Mouse (Mus musculus) R1 (cell line): ENCODE results near the gene Mroh2a.
A peak's percentile ranks its signal among the peaks of the same experiment; 100 is the strongest.

ENCODE experiments used
- DNase-seq: peaks from one replicate; pipeline ENCODE4 v3.0.0-alpha.2; 2018; ENCODE audit warnings: low read depth, low spot score

Mroh2a gene

DNA sequence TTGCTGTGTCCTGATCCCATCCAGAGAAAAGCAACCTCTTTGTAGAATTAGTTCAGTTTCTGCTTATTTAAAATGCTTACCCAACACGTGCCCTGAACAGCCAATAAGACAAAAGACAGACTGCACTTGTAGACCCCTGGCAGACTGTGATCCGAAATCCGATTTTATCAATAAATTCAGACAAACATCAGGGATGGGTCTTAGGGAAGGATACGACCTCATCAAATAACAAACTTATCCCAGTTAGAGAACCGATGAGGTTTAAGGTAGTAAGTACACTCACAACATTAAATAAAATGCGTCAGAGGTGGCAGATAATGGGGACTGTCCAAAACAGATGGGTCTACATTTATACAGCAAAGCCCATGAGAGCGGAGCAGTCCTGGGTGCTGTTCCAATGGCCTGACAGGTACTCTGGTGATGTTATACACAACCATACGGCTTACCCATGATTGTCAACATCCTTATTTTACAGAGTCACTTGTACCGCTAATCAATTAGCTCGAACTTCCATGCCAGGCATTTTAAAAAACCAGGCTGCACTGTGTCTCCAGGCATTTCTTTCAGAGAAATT, 49.8 kb downstream of the Mroh2a start:
- no peak for DNase-seq

DNA sequence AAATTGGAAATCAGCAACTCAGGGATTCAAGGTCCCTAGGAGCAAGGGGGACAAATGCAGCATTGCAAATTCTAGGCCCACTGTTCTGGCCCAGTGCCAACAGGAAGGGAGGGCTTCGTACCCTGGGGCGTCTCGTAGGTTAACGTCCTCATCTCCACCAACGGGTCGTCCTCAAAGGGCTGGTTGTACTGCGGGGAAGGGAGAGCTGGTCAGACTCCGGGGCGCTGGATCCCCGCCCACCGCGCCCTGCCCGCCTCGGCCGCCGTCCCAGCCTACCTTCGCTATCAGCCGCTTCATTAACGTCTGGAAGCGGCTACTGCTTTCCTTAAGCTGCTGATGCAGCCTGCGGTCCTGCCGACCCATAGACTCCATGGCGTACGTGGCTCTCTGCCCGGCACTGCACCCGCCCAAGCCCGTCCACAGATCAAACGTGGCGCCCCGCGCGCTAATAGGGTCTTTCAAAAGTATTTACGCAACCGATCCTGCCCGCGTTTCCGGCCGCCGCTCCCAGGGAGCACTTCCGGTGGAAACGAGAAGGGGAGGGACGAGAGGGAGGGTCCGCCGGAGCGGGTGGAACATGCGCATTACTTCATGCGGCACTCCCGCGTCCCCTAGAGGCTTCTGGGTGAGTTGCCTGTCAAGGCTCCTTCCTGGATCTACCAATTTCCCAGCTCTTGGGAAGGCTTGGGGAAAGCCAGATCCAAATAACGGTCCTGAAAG, 50.5 kb downstream of the Mroh2a start, which contains the start of the genes Hjurp and Trpm8:
Hjurp (minus strand) TSS at position 536 of the 720 bp plus-strand sequence.
Trpm8 (plus strand) TSS at position 564 of the 720 bp plus-strand sequence.
- peak; percentile 100 for DNase-seq

DNA sequence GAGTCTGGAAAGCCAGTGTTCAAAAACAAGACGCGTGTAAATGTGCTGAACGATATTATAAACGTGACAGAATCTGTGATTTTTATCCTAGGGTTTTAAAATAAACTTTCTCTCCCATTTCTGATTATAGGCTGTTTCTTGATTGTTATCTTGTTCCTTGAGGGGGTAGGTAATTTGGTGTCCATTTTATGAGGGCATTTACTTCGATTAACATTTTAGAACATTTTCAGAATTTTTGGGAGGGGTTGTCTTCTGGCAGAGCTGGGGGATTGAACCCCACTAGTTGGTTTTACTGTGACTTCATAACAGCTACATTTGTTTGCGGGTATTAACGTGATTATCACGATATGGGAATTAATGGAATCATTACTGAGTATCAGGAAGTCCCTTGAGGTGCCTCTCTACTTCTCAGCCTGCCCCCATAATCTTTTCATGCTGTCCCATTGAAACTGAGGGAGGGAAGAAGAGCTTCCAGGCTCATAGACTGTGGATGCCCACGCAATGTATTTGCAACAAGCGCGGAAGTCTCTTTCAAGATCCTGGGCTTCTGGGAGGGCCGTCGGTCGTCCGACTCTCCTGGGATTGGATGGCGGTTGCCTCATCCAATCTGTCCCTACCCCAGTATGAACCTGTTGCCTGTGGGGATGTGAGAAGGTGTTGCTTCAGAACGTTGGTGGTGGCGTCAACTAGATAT, 51.2 kb downstream of the Mroh2a start:
- DNase-seq, result peak; percentile 52

DNA sequence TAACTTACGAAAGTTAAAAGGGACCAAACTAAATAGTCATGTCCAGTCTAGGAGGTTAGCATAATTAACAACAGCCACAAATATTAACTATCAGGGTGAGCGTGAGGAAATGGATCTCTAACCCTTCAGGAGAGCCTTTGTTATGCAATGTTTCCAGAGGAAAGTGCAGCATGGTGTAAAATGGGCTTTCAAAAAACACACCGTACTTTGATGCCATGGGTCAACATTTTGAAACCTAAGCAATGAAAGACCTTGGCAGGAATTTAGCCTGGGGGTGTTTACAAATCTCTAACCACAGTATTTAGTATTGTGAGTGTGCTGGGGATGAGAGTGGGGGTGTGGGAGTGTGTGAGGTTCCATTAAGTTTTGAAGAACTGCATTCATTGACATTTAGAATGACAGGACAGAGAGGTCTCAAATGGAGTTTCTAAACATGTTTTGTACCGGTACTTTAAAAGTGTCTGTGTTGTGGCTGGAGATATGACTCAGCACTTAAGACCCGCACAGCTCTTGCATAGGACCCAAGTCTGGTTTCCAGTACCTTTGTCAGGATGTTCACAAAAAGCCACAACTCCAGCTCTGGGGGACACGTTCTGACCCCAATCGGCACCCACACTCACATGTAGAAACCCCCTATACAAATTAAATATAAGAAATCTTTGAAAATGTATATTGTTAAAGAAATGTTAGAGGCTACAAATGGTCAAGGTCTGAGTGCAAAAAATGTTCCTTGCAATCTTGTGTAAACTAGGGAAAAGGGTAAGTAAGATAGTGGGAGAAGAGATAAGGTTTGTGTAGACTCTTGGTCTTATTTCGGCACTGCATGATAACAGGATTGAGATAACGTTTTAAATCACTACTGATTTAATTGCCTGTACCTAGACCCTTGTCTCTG, 52.6 kb downstream of the Mroh2a start:
- DNase-seq, result no peak

DNA sequence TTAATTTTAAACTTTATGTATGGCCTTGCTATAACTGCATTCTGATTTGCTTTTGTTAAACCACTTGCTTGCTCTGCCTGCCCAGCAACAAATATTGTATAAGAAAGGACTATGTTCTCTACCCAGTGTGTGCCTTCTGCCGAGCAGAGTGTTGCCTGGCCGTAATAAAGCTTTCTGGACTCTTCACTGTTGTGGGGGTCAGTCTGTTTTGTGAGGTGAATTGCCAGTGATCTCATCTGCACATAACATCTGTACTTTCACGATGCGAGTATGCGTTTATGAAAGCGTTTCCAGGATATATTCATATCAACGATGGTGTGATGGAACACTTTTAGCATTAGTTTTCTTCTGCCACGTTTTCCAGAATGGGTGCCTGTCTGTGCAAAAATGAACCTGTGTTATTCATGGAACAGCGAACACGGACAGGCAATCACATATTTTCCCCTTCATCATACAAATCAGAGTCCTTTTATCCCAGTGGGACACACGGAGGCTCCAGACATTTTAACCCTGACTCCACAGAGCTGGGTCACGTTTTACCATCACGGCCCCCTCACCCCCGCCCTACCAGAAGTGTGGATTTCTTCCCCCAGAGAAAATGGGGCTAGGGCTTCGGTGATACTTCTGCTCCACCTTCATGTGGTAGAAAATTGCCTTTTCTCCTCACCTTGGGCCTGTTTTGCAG, 53.4 kb downstream of the Mroh2a start:
- no peak for DNase-seq

DNA sequence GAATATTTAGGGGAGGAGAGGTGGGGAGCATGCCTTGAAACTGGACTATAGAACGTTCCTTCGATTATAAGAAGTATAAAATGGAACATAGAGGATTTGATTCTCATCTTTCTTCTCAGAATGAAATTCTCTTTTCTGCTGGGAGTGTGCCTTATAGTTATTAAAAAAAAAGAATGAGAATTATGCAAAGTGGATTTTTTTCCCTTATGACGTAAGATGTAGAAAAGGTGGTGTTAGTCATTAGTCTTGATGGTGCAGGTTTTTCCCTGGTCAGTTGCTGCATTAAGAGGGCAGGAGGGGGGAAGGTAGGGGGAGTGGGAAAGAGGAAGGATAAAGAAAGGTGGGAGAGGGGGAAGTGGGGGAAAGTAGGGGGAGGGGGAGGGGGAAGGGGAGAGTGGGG, 55.5 kb downstream of the Mroh2a start:
- no peak for DNase-seq

DNA sequence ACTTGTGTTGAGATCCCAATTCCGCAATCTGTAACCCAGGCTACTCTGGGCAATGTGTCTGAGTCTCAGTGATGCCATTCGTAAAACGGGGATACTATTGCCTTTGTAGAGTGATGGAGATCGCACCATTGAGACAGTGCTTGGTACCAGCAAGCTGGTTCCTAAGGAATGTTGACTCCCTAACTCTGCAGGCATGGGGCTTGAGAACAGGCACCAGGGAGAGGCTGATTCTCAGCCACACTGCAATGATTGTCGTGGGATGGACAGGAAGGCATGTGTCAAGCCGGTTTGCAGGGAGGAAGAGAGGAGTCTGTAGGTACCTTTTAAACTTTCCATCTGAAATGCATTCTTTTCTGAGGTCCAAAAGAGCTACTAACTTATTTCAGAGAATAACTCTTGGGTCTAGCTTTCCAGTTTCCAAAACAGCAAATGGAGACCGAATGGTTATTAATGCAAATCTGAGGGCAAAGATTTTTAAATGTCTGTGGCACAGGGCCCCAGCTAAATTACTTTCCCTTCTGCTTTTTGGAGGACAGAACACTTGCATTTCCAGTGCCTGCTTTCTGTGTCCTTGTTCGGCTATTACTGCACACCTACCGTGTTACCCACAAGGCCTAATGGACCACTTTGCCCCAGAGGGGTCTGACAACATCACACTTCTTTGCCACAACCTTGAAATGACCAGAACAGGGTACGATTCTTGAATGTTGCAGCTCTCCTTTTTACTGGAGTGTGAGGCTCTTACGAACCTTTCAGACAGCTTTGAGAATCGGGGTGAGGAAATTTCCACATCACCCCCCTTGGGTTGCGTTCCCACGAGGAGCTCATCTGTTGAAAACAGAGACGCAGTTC, 56.8 kb downstream of the Mroh2a start:
- DNase-seq, result no peak

DNA sequence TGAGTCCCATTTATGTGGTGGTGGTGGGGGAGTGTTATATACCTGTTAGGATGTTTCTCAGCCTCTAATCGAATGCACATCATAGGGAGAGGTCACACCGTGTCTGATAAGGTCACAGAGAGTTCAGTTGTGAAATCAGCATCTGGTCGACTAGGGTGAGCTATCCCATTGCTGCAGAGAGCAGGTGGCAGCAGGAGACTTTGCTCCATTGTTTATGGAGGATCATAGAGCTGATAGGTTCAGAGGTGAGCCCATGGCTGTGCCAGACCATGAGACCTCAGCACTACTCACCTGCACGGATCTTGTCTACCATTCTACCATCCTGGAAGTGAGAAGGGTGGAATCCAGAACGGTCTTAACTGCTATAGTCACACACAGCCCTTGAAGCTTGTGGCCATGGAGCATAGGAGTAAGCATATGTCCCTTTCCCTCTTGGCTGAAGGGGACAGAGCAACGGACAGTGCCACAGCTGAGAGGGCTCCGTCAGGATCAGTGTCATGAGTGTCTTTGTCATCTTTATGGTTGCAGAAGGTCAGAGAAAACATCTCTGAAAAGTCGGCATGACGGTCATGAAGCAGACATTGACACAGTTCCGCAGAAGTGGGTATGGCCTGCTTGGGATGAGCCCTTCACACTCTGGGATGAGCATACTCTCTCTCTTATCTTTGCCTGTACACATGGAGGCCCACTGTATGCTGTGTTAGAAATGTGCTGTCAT, 57.6 kb downstream of the Mroh2a start:
- DNase-seq, result peak; percentile 59

DNA sequence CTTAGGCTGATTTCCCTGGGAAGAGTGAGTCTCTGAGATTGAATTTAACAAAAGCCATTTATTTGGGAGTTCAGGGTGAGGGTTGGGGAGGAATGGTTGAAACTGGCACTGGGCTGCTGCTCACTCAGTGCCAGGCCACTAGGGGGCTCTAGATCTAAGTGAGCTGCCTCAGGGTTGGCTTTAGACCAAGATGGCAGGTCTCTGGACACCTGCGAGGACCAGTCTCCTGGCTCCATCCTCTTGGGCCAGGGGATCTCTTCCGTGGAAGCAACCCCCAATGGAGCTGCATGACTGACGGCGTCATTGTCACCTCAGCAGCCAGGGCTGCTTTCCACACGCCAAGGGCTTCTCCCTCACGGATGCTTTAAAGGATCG, 58.1 kb downstream of the Mroh2a start:
- peak; percentile 90 for DNase-seq

DNA sequence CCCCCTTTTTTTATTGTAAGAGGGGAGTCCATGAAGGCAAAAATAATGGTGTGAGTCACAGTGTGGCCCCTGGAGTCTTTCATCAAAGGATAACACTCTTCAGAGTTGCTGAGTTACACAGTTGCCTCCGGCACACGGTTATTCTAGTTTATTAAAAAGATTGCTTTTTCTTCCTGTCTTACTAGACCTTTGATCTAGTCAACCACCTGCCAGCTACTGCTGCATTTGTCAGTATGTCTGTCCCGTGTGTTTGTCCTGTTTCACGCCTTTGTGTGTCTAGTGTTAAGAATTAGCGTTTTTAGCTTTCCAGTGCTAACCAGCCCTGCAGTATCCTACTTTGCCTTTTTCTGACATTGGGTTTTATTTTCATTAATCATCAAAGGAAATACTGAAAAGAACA, 58.9 kb downstream of the Mroh2a start:
- no peak for DNase-seq

DNA sequence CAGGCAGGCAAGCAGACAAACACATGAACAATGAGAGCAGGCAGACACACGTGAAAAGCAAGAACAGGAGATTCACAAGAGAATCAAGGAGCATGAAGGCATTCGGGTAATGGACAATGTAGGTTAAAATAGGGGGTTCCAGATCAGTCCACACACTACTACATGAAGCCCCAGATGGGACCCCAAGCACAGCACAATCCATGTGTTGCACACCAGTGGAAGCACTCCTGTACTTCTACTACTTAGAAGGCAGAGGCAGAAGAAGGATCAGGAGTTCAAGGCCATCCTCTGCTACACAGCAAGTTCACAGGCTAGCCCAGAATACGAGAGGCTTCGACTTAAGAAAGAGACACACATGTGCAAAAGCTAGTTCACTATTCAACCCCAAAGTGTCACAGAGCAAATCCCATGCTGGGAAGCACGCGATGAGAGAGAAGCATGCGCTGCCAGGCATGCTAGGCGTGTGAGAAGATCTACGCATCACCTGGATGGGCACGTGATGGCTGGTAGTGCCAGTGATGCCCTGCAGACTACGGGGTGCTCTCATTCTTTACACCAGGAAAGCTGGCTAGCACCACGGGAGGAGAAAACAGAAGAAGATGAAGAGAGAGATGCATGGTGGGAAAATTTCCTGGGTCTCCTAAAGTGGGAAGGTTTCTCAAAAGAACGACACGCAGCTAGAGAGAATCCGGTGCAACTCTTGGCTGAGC, 59.5 kb downstream of the Mroh2a start:
- no peak for DNase-seq

DNA sequence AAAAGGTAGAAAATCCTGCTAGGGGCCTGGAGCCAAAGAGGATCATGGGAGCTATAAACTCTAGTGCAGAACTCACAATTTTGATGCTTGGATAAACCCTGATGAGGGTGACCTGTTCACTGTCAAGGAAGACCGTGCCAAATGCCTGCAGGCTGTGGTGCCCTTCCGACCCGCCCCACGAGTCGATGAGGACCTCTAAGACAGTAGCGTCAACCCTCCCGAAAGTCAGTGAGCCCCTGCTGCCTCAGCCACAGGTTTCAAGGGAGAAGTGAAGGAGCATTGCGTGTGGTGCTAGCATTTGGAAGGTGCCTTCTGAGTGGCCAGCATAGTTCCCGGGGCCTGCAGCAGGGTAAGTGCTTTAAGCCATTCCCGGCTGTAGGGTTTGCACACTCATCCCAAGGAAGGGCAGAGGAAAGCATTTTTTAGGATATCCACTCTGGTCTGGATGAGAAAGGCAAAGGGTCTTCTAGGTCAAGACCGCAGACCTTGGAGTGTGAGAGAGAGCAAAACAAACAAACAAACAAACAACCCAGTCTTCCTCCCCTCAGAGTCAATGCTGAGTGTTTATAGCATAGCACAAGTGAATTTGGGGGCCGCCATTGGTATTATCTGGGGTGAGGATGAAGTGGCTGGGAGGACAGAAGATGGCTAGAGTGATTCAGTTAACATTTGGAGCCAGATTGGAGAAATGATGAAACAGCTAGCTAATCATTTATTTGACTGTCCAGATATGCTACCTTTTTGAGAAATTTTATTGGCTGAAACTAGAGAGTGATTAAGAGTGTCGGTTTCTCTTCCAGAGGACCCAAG, 60.3 kb downstream of the Mroh2a start:
- no peak for DNase-seq

DNA sequence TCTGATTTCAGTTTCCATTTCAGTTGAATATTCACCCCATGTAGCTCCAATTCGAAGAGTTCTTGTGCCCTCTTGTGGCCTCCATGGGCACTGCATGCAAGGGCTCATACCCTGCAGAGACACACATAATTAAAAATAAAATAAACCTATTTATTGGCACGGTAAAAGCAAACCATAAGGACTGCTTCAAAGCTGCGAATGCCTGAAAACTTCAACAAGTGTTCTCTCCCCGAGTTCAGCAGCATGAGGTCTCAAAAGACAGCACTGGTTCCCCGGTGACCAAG, 60.9 kb downstream of the Mroh2a start:
- peak; percentile 60 for DNase-seq

DNA sequence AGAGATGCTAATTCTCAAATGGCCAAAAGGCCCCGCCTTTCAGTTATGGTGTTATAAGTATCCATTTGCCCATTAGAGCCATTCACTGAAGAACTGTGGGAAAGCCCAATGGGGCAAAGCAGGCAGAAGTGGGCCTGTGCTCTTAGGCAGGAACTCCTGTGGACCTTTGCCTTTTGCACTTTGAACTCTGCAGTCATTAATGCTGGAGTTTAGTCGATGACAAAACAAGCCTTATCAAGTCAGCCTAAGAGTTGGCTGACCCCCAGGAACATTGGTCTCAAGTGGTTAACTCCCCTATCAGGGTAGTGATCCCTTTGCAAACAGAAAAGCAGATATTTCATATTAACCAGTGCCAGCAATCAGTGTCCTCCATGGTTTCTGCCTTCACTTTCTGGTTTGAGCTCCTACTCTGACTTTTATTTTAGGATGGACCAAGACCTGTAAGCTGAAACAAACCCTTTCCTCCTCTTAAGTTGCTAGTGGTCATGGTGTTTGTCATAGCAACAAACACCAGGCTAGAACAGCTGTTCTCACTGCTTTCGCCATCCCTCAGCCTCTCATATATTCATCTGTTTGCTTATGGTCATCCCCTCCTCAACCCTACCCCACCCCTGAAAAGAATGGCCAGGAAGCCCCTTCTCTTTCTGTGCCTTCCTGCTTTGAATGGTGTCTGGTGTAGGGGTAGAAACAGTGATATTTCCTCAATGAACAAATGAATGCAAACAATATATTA, 61.4 kb downstream of the Mroh2a start:
- no peak for DNase-seq

DNA sequence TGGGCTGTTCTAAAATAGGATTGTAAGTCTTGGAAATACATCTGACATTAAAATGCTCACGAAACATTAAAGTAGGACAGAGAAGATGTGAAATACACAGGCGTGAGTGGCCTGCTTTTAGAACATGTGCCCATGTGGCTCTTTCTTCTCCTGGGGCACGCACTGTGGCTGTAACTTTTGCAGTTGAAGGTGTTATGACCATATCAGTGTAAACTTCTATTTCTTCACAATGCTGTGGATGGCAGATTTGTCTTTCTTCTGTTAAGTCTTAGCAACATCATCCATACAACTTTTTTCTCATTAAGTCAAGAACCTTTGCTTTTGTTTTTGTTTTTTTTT, 62.0 kb downstream of the Mroh2a start:
- no peak for DNase-seq

DNA sequence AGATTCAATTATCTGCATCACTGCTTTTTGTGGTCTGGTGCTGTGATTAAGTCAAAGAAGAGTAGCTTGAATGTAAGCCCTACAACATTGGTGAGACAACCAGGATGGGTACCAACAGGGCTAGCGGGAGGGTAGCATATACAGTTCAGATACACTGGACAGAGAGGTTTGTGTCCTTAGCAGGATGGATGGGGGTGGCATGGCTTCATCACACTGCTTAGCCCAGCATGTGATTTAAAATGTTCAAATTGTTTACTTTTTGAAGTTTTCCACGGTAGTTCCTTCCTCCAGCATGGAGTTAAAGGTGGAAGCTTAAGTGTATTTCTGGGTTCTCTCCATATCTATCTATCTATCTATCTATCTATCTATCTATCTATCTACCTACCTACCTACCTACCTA, 62.4 kb downstream of the Mroh2a start:
- DNase-seq, result no peak

DNA sequence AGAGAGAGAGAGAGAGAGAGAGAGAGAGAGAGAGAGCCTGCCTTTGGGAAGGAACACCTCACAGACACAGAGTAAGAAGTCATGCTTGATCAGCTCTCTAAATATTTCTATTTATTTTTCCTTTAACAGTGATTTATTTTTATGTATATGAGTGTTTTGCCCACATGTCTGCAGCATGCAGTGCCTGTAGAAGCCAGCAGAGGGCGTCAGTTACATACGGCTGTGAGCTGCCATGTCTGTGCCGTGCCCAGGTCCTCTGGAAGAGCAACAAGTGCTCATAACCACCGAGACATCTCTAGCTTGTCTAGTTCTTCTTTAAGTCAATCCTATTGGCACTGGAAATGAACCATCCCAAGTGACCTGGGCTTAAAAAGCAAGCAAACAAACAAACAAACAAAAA, 63.1 kb downstream of the Mroh2a start:
- DNase-seq, result peak; percentile 78

DNA sequence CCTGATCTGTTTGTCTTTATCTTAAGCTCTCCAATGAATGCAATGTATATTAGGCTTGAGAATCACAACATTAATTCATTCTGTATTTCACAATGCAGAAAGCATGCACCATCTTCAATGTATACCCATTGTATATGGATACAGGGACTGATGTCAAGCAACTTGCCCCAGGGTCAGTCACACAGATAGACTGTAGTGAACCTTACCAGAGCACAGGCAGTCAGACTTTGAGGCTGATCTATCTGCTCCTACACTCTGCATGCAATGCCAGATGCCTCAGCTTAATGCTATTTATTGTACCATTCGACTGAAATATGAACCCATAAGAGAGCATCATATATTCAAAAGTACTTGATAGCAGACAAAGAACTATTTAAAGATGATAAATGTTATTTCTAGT, 63.7 kb downstream of the Mroh2a start:
- DNase-seq, result no peak
